Mouse (Mus musculus): ENCODE results near the gene Mtmr10.

DNA sequence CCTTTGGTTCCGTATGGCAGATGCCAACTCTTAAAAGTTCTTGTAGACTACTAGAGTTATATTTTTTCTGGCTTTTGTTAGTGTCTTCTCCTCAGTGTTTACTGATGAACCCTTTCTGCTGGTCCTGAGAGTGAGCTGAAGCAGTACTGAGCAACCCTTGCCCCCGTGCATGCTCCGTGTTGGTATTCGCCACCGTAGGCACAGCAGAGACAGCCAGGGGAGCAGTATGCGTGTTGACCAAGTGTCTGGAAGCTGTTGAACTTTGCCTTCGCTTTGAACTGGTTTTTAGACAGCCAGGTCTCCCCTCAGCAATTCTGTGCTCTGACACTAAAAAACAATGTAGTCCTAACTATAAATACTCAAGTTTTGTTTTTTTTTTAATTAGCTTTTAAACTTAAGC is 2.0 kb downstream of the Mtmr10 start:
- no peak for TF ChIP-seq CTCF (IDR thresholded peaks at IDR 0.05; ENCODE audit: extremely low read depth, insufficient read depth, low read length)
- no peak for TF ChIP-seq POLR2A (IDR thresholded peaks at IDR 0.05; ENCODE audit: extremely low read depth, insufficient read depth, low read length)

Measured in cortical plate, adult 2 months (tissue).